22 mouse cellular contexts compared by ENCODE assay signal in the genomic region with DNA sequence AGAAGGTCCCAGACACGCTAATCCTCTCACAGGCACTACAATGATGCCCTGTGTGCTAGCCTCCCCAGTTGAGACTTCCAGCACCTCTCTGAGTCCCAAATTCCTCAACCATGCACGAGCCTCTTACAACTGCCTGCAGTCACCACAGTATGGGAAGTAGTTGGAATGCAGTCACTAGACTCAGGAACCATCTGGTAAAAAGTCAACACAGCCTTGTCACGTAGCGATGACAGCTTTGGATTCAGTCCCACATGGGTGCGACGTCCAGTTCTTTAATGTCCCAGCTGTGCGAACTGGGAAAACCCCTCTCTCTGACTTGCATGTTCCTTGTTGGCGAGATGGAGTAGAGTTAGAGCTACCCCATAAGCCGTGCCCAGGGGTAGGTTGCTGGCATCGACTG.
DNase-seq lines count a peak whose midpoint lies in the region; ATAC-seq and TF ChIP-seq lines count a peak whose summit lies in the region.
"Had no signal": no experiment of that assay in that cellular context is flagged by ENCODE, and none has a peak within 500 bp of the region (broad histone marks: within the 10 kb centered on the region; RNA-seq: fewer than 3 reads in every experiment).

No protein-coding gene starts in this region.

- intact Hi-C loops in left cerebral cortex, postnatal 14 days (cut with DNase I) = no loop called here

- no peak overlapping the region for H3K4me2 ChIP-seq in lung, postnatal 0 days (replicated peaks; ENCODE audit: low read depth, low read length)
- H3K4me2 ChIP-seq in heart, postnatal 0 days (ENCODE audit: low read depth, low read length) = no peak overlapping the region
- H3K4me2 ChIP-seq: forebrain, embryonic 12.5 days; hindbrain, embryonic 12.5 days; limb, embryonic 13.5 days; liver, embryonic 12.5 days; midbrain, embryonic 12.5 days had no signal

- no peak for ATAC-seq in lung, postnatal 0 days
- ATAC-seq in heart, postnatal 0 days (ENCODE audit: insufficient read depth, low read depth) = peak; percentile 78
- ATAC-seq: CD4-positive, CD25-positive, alpha-beta regulatory T cell, adult 4 months; liver, embryonic 12.5 days had no signal

- H3K4me1 ChIP-seq in lung, postnatal 0 days (ENCODE audit: insufficient read depth, low read depth, low read length) = no peaks in the 10 kb centered on the region
- H3K4me1 ChIP-seq in heart, postnatal 0 days (ENCODE audit: control insufficient read depth, insufficient read depth) = peaks cover 19% of the 10 kb centered on the region; the same call in 1 of the 2 replicates
- H3K4me1 ChIP-seq: forebrain, embryonic 12.5 days; hindbrain, embryonic 12.5 days; limb, embryonic 13.5 days; liver, embryonic 12.5 days; midbrain, embryonic 12.5 days had no signal

- H3K9me3 ChIP-seq in lung, postnatal 0 days (ENCODE audit: low read length) = no peaks in the 10 kb centered on the region
- no peaks in the 10 kb centered on the region for H3K9me3 ChIP-seq in heart, postnatal 0 days (replicated peaks; ENCODE audit: control insufficient read depth, low read length)
- H3K9me3 ChIP-seq: forebrain, embryonic 12.5 days; hindbrain, embryonic 12.5 days; limb, embryonic 13.5 days; liver, embryonic 12.5 days; midbrain, embryonic 12.5 days had no signal

- no peaks in the 10 kb centered on the region for H3K36me3 ChIP-seq in lung, postnatal 0 days (ENCODE audit: insufficient read depth, low read length)
- H3K36me3 ChIP-seq in heart, postnatal 0 days (replicated peaks; ENCODE audit: control insufficient read depth, insufficient read depth, low read length) = no peaks in the 10 kb centered on the region
- H3K36me3 ChIP-seq: forebrain, embryonic 12.5 days; hindbrain, embryonic 12.5 days; limb, embryonic 13.5 days; liver, embryonic 12.5 days; midbrain, embryonic 12.5 days had no signal

- peak; percentile 29 for DNase-seq in gastrocnemius, postnatal 25 days
- no peak for DNase-seq in gastrocnemius, adult 8-10 months (ENCODE audit: low spot score in 2 of 2)
- DNase-seq in lung, postnatal 0 days (ENCODE audit: low spot score) = peak; percentile 17
- no peak for DNase-seq in lung, postnatal 14 days
- DNase-seq in heart, postnatal 0 days (ENCODE audit: low spot score) = peak; percentile 69
- DNase-seq in left cerebral cortex, postnatal 14 days (ENCODE audit: low spot score in 2 of 2) = no peak
- DNase-seq in spleen, adult 18-20 months = no peak
- no peak for DNase-seq in cerebellum, postnatal 14 days
- DNase-seq: adrenal gland, postnatal 36 days; cerebellum, adult 11-12 months; cerebellum, postnatal 10 days; kidney, adult 11 months; kidney, postnatal 4 days; lung, adult 2 months; right cerebral cortex, postnatal 14 days; thymus, postnatal 14 days had no signal

- H3K27ac ChIP-seq in lung, postnatal 0 days (ENCODE audit: low read length) = no peak overlapping the region
- no peak overlapping the region for H3K27ac ChIP-seq in heart, postnatal 0 days (ENCODE audit: low read depth)
- H3K27ac ChIP-seq: forebrain, embryonic 12.5 days; hindbrain, embryonic 12.5 days; limb, embryonic 13.5 days; liver, embryonic 12.5 days; midbrain, embryonic 12.5 days had no signal

- TF ChIP-seq EP300 in lung, postnatal 0 days (IDR thresholded peaks at IDR 0.05) = no peak
- TF ChIP-seq EP300 in heart, postnatal 0 days (IDR thresholded peaks at IDR 0.05; ENCODE audit: low read depth) = no peak

- H3K9ac ChIP-seq in lung, postnatal 0 days (replicated peaks; ENCODE audit: low read depth) = no peak overlapping the region
- H3K9ac ChIP-seq in heart, postnatal 0 days (replicated peaks; ENCODE audit: low read depth, low read length) = no peak overlapping the region
- H3K9ac ChIP-seq: forebrain, embryonic 12.5 days; hindbrain, embryonic 12.5 days; limb, embryonic 13.5 days; liver, embryonic 12.5 days; midbrain, embryonic 12.5 days had no signal

- WGBS in lung, postnatal 0 days = 53% methylated on average over 10 of the region's 10 CpGs
- 28% methylated on average over 10 of the region's 10 CpGs for WGBS in heart, postnatal 0 days

- no peak for TF ChIP-seq CTCF in lung, postnatal 0 days (IDR thresholded peaks at IDR 0.05)
- TF ChIP-seq CTCF in heart, postnatal 0 days (IDR thresholded peaks at IDR 0.05; ENCODE audit: low read depth) = no peak

- no peaks in the 10 kb centered on the region for H3K27me3 ChIP-seq in lung, postnatal 0 days (replicated peaks; ENCODE audit: insufficient read depth, low read length)
- H3K27me3 ChIP-seq in heart, postnatal 0 days (ENCODE audit: control insufficient read depth, insufficient read depth, low read length) = no peaks in the 10 kb centered on the region
- H3K27me3 ChIP-seq: forebrain, embryonic 12.5 days; hindbrain, embryonic 12.5 days; limb, embryonic 13.5 days; liver, embryonic 12.5 days; midbrain, embryonic 12.5 days had no signal

- H3K4me3 ChIP-seq in lung, postnatal 0 days (ENCODE audit: low read depth, low read length) = no peak overlapping the region
- no peak overlapping the region for H3K4me3 ChIP-seq in heart, postnatal 0 days (ENCODE audit: low read depth, low read length)
- H3K4me3 ChIP-seq: forebrain, embryonic 12.5 days; hindbrain, embryonic 12.5 days; limb, embryonic 13.5 days; liver, embryonic 12.5 days; midbrain, embryonic 12.5 days had no signal

Comparison
In these comparisons a context has a peak if more than half of its experiments do, and no peak if none do; other contexts are left out.
1. DNase-seq: peak in gastrocnemius, postnatal 25 days (single experiment), lung, postnatal 0 days (single experiment) and heart, postnatal 0 days (single experiment); none in gastrocnemius, adult 8-10 months (0 of 2), lung, postnatal 14 days (single experiment), left cerebral cortex, postnatal 14 days (0 of 2), spleen, adult 18-20 months (0 of 2) and cerebellum, postnatal 14 days (0 of 2).